Mouse (Mus musculus): Measurements from ENCODE around the gene Pecam1.
"Not testable (repeated sequence)": the region's sequence is repeated elsewhere in the genome, so short reads cannot be mapped to it uniquely, and the experiment has no call there.

Gene Pecam1

DNA sequence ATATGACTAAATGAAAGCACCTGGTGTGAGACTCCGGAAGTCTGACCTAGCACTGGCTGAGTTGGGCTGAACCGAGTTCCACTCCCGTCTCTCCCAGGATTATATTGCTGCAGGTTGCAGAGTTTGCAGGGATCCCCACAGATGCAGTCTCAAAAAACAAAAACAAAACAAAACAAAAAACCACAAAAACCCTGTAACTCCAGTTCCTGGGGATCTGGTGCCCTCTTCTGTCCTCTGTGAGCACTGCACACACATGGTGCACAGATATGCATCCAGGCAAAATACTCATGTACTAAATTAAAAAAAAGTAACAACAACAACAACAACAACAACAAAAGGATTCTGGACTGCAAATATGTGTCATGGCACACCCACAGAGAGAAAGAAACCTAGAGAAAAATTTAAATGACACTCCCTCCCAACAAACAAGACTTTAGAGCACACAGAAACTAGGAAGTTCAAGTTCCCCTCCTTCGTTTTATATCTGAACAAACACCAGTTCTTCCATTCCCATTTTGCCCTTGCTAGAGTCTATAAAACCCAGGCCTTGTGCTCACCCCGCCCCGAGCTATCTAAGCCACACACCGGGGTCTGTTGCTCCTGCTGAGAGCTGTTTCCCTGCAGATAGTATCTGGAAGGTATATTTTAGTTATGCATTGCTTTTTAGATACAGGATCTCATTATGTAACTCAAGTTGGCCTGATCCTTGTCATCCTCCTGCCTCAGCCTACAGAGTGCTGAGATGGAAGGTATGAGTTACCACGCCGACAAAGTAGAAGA, 20.0 kb upstream of the Pecam1 start:
- DNase-seq (ENCODE audit: low spot score) = no peak

DNA sequence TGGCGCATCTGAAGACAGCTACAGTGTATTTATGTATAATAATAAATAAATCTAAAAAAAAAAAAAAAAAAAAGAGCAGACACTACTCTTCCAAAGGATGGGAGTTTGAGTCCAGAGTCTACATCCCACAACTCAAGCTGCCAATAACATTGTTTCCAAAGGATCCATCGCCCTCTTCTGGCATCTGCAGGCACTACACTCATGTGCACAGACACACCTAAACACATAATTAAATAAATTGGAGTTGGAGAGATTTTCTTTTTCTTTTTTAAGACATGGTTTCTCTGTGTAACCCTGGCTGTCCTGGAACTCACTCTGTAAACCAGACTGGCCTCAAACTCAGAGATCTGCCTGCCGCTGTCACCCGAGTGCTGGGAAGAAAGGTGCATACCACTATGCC, 17.1 kb upstream of the Pecam1 start:
- DNase-seq (ENCODE audit: low spot score) = no peak

DNA sequence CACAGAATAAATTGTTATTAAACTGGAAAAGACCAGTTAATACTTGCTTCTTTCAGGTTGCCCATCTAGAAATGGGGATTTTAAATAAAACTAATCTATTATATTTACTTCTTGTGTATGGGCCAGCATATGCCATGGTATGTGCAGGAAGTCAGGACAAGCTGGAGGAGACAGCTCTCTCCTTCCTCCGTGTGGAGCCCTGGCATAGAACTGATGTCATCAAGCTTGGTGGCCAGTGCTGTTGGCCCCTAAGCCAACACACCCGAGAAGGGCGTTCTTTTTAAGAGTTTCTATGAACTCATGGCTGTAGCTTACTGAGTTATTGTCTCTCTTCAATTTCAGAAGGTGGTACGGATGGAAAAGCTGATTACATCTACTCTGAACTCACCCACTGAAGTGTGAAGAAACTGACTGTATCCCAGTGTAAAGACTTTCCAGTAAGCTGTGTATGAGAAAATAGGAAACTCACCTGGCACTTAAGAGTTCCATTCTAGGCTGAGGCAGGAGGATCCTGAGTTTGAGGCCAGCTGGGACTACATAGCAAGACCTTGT, 16.3 kb upstream of the Pecam1 start:
- DNase-seq (ENCODE audit: low spot score) = no peak

DNA sequence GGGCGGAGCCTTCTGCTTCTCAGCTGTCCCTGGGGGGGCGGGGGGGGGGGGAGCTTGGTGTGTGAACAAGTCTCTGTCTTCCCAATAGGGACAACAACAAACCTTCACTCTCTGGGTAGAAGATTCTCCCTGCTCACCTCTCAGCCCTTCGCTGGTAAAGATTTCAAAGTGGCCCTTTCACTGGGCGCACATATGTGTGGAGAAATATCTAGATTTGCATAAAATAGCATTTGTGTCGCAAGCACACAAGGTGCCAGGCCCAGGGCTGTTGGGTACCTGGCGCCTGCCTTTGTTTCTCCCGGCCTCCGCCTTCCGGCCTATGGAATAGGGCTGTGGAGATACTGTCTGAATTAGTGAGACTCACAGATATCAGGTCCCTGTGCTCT, 12.4 kb upstream of the Pecam1 start:
- no peak for DNase-seq (ENCODE audit: low spot score)

DNA sequence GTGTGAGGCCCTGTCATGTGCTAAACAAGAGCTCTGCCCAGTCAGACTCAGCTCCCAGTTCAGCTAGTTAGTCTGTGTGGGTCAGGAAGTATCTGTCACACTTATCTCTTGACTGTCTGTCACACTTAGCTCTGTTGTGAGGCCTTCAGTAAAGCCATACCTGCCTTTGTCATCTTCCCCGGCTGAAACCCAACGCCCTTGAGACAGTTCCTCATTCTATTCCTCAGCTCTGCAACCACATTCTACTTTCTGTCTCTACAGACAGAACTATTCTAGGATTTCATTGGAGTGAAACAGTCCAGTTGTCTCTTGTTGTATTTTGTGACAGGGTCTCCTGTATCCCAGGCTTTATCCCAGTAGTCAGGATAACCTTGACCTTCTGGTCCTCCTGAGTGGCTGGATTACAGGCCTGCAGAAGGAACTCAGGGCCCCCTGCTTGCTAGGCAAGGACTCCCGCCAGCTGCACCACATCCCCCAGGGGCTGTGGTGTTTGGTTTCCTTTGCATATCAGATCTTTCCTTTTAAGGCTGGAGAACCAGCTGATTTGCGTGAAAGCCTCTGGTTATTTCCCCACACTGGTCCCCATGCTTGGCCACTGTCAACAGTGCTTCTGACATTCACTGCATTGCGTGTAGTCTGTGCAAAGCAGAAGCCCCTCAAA, 11.8 kb upstream of the Pecam1 start:
- peak; percentile 42 for DNase-seq (ENCODE audit: low spot score)

DNA sequence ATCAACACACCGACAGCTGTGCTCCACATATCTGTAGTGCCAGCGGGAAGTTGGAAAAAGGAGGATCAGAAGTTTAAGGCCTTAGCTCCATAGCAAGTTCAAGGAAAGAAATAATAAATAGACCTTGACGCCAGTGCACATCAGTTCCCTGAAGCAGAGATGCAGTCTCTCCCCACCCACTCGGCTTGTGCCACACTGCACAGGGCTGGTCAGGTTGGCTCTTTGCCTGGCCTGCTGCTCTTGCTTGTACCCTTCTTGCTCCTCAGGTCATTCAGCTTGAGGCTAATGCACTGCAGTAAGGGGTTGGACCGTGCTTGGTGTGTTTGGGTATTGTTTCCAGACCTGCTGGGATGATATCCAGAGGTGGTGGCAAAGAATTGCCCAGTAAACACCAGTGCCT, 10.1 kb upstream of the Pecam1 start:
- DNase-seq (ENCODE audit: low spot score) = no peak

DNA sequence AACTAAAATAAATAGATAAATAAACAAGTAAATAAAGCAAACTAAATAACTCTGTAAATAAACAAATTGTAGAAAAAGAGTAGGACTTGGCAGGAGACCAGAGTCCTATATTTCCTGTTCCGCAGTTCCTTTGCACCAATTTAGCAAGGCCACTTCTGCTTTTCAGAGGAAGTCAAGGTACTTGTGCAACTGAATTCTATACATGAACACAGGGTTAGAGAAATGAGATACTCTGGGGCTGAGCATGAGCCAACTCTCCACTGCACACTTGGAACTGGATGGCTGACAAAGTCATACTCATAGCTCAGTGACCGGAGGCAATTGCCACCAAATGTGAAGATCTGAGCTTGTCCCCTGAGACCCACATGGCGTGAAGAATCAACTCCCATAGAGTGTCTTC, 8.6 kb upstream of the Pecam1 start:
- no peak for DNase-seq (ENCODE audit: low spot score)

DNA sequence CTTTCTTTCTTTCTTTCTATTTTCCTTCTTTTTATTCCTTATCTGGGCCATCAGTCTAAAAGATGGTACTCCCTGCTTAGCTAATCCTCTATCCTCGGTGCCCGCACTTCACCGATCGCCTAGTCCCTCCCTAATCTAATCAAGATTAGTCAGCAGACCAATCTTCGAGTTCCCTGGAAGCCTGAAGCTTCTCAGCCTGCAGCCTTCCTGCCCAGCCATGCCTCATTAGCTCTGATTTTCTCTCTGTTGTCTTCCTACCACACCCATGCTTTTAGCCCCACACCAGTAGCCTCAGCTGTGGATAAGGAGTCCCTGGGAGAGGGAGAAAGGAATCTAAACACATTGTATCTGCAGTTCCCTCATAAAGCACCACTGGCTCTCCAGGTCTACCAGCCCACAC, 5.2 kb upstream of the Pecam1 start:
- no peak for DNase-seq (ENCODE audit: low spot score)

DNA sequence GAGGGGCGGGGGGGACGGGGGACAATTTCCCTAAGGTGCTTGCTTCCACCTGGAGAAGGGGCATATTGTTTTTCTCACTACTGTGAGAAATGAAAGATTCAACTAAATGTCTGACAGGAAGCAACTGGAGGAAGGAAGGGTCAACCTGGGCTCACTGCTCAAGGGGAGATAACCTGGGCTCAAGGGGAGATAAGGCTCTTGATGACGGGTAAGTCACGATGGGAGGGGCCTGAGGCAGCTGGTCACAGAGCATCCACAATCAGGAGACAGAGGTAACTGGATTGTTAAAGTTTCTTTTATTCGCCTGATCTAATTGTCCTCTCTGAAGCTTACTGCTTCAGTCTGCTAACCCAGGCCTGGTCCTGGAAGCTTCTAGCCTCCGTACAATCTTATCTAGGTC, 2.9 kb upstream of the Pecam1 start:
- no peak for DNase-seq (ENCODE audit: low spot score)

DNA sequence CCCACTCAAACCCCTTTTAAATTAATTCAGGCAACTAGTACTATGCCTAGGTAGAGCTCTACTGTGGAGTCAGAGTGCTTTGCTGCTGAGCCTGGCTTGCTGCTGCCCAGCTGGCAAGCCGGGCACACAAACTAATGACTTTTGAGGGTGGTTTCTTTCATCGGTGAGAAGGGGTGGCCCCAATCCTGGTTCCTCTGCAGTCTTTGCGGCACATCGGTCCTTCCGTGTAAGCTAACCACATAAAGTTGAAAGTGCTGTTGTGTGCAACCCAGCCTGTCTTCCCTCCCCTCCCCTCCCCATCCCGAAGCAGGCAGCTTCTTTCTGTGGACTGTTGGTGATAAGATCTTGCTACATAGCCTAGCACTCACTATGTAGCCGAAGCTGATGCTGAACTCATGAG, 1.7 kb upstream of the Pecam1 start:
- DNase-seq (ENCODE audit: low spot score) = peak; percentile 19

DNA sequence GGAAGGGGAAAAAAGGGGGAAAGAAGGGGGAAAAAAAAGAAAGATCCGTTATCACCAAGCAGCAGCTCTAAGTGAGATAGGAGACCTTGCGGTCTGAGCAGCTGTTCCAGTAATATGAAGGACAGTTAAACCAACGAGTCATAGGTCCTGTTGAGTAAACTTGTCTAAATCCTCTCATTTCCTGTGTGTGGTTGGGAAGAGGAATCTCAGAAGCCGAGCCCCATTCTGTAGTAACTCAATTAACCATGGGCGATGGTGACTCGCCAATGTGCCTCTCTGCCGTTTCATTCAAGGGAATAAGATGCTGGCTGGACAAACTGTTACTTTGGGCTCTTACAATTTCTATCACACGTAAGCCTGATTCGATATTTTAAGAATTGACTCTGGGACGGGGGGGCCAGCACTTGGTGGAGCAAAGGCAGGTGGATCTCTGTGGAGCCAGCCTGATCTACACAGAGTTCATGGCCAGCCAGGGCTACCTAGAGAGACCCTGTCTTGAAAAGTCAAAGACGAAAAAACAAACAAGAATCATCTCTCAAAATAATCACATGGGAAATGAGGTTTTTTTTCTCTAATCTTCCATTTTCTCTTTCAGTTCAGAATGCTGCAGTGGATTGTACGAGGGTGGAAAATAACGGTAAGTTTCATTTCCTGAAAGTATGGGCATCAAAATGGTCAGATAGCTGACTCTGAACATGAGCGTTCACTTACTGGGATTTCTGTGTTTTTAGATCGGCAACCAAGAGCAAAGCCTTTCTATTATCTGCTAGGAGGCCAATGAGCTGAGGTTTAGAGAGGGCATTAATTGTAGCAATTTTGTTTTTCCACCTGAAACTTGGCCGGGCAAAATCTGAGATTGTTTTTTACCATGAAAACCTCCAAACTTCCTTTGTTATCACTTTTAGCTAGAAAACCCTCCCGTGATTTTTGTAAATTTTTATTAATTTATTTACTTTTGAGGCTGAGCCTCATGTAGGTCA, 901 bp upstream of the Pecam1 start, which contains the start of gene Milr1:
Gene Milr1, plus strand, starts transcription at position 188 of the 980 bp plus-strand sequence.
- DNase-seq (ENCODE audit: low spot score) = no peak

DNA sequence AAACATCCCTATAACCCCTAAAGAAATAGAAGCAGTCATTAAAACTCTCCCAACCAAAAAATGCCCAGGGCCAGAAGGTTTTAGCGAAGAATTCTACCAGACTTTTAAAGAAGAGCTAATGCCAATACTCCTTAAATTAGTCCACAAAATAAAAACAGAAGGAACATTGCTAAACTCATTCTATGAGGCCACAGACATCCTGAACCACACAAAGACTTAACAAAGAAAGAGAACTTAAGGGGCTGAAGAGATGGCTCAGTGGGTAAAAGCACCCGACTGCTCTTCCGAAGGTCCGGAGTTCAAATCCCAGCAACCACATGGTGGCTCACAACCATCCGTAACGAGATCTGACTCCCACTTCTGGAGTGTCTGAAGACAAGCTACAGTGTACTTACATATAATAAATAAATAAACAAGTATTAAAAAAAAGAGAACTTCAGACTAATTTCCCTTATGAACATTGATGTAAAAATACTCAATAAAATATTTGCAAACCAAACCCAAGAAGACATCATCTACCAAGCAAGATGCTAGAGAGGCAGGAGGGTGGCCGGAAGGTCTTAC, 789 bp downstream of the Pecam1 start:
- DNase-seq (ENCODE audit: low spot score) = not testable (repeated sequence)

DNA sequence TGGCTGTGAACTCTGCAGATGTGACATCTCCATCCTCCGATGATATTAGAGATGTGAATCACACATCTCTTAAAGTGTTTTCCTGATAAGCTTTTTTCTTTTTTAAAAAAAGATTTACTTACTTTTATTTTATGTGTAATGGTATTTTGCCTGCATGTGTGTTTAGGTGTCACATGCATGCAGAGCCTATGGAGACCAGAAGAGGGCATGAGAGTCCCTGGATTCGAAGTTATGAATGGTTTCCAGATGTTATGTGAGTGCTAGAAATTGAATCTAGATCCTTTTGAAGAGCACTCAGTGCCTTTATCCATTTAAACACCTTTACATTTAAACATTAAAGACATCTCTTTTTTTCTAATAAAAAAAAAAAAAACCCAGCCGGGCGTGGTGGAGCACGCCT, 5.5 kb downstream of the Pecam1 start:
- no peak for DNase-seq (ENCODE audit: low spot score)

DNA sequence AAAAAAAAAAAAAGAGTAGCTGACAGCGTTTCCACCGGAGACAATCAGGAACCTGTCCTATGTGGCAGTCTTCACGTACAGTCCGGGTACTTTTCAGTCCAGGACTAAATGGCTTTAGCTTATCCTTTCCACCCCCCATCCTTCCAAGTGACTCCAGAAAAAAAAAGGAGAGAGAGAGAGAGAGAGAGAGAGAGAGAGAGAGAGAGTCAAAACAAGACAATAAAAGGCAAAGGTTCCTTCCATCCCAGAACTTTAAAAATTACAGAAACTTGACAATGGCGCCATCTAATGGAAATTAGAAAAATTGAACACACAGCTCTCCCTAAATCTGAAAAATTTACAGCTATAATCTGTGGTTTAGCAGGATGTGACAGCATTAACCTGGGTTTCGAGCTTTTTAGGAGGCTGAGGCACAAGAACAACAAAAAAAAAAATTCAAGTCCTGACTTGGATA, 8.0 kb downstream of the Pecam1 start:
- no peak for DNase-seq (ENCODE audit: low spot score)

DNA sequence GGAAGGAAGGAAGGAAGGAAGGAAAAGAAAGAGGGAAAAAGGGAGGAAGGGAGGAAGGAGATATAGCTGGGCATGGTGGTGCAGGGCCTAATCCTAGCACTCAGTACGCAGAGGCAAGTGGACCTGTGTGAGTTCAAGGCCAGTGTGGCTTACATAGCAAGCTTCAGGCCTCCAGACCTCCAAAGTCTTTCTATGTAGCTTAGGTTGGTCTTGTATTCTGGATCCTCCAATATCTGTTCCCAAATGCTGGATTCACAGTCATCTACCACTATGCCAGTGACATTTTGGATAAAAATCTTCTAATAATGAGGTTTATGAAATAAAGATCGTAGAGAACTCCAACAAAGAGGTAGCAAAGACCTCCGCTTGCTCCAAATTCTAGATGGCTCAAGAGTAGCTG, 8.6 kb downstream of the Pecam1 start:
- no peak for DNase-seq (ENCODE audit: low spot score)

DNA sequence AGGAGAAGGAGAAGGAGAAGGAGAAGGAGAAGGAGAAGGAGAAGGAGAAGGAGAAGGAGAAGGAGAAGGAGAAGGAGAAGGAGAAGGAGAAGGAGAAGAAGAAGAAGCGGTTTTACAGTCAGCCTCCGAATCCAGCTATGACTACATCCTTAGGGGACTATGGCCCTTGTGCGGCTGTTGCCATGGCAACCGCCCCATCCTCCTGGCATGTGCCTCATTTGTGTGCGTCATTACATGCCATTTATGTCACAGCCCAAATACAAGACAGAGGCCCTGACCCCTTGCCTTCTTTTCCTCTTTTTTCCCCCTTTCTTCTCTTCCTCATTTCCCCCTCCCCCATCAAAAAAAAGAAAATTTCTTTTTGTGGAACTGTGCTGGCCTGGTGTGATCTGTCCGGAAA, 9.2 kb downstream of the Pecam1 start:
- DNase-seq (ENCODE audit: low spot score) = no peak

DNA sequence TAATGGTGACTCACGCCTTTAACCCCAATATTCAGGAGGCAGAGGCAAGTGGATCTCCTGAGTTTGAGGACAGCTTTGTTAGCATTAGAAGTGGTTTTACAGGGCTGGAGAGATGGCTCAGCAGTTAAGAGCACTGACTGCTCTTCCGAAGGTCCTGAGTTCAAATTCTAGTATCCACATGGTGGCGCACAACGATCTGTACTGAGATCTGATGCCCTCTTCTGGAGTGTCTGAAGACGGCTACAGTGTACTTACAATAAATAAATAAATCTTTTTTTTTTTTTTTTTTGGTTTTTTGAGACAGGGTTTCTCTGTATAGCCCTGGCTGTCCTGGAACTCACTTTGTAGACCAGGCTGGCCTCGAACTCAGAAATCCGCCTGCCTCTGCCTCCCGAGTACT, 9.7 kb downstream of the Pecam1 start:
- not testable (repeated sequence) for DNase-seq (ENCODE audit: low spot score)

DNA sequence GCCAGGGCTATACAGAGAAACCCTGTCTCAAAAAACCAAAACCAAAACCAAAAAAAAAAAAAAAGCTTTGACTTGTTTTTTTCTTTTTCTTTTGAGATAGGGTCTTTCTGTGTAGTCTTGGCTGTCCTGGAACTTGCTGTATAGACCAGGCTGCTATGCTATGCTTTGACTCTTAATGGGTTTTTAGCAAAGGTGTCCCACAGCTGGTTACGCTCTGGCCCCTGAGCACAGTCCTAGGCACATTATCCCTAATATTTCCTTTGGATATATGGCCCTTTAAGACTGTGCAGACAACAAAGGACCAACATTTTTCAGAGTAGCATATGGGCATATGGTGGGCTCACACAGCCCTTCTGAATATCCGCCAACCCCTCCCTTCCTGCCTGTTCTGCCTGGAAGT, 11.3 kb downstream of the Pecam1 start:
- DNase-seq (ENCODE audit: low spot score) = no peak

DNA sequence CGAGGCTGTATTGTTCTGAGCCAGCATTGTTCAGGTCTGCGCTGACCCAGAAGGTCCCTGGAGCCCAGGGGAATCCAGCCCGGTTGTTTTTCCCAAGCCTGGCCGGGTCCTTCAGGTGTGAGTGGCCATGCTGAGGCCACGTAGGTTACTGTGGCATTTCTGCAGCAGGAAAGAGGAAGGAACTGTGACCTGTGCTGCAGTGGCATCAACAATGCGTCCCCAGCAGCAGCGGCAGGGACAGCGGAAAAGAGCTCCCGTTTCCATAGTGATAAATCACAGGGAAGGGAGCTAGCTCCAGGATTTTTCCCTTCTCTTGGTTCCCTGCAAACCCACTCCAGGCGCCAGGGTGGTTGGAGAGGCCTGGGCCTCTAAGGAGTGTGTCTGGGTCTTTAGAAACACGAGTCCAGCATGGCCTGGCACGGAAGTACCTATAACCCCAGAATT, 13.2 kb downstream of the Pecam1 start:
- no peak for DNase-seq (ENCODE audit: low spot score)

DNA sequence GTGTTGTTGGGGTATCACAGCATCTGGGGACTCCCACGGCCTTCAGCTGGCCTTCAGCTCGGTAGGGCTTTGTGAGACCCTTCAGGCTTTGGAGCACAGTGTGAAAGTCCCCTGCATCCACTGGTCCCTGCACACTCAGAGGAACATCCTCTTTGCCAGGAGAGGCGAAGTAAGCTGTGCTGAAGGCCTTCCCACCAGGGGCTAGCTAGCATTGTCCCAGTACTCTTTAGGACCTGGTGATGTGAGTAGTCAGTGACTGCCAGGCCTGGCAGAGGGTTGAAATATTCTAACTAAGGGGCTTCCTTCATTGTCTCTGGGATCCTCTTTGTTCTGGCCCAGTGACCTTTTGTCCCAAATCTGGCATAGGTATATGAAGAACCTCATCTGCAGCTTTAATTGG, 13.8 kb downstream of the Pecam1 start:
- no peak for DNase-seq (ENCODE audit: low spot score)

DNA sequence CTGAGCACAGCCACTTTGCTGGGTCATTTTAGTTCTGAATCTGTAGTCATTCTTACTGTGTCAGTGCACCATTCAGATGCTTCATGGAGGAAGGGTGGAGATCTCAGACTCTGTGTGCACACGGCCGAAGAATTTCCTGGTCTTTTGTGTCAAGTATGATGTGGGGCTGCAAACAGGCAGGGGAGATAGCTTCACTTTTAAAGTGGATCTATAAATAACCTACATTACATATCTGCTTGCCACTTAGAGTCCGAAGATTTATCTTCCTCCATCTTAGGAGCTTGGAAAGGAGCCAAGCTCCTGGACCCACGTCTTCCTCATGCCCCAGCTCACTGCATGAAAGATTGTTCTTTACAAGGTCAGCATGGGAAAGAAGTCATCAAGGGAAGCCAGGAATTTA, 19.7 kb downstream of the Pecam1 start:
- DNase-seq (ENCODE audit: low spot score) = no peak

DNA sequence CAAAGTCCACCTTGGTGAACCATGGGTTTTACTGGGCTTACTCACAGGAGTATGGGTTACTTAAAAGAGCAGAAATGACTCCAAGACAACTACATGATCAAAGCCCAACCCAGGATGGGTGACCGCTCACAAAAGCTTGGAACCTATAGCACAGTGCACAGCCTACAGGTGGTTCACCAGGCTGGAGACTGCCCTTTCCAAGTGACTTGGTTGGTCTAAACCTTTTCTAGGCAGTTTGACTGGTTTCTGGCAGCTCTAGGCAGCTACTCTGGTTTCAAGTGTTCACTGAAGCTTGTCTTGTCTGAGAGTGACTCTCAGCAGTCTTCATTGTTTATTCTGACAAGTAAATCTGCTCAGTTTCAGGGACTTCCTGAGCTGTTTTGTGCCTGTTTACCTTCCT, 20.8 kb downstream of the Pecam1 start:
- DNase-seq (ENCODE audit: low spot score) = no peak
